Mouse (Mus musculus): Measurements from ENCODE around the gene Ccni.

DNA sequence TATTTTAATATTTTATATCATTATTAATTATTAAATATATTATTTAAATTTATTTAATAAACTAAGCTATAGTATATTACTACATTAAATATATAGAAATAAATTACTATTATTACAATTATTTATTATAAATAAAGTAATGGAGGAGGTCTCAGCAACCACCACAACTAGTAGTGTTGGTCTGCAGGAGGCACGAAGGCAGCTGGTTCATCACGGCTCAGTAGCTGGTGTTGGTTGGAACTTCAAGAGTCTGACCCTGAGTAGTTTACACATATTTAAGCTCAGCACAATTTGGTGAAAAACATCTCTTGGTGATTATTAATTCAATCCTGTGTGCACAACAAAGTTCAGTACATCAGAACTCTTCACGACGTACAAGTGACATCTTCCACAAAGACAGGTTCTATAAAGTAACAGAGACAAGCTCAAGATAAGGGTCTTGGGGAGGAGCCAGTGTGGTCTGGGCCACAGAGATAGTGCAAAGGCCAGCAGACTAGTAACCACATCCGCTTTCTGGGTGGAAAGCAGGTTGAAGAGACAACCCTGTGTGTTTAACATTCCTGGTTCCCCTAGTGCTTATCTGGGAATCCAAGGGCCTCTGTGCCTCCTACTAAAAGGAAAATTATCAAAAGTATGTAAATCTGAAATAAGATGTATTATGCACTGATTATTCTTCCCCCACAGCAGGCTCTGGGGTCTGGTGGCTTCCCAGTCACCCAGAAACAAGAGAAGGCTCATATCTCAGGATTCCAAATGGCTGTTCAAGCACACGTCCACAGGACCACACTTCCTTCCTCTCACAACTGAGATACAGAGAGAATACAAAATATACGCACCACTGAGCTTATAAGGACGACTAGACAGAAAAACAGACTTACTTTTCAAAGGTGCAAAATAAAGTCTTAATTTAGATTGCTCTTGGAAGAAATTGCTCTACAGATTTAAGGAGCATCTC, 33.6 kb upstream of the Ccni start:
- peak; percentile 96 for TF ChIP-seq TAL1 (IDR thresholded peaks at IDR 0.05; ENCODE audit: low read length)
- peak; percentile 95 for TF ChIP-seq GATA1 (IDR thresholded peaks at IDR 0.05; ENCODE audit: low read length)
